Mouse (Mus musculus) midbrain, embryonic 12.5 days (tissue): ENCODE measurements around the gene Ntrk3. TPM values are rescaled to one million over a fixed set of nuclear protein-coding genes. Genes with fewer than 3 reads are reported as not detected.

Experiments used
- ATAC-seq: fragments of 200-750 bp; cut with Nextera tagmentation; 2 replicates; pipeline ENCODE4 v1.8.0; 2017; ENCODE audit warnings: low read depth, moderate TSS enrichment, moderate library complexity; ENCODE audit not compliant: low FRiP score
- H3K27ac ChIP-seq: fragments of 300-500 bp; sonication (generic); replicated peaks from 2 replicates; pipeline ENCODE4 v1.5.1; 2016; ENCODE audit warnings: mild to moderate bottlenecking
- H3K27me3 ChIP-seq: fragments of 300-500 bp; sonication (generic); 2 replicates; pipeline ENCODE4 v1.6.1; 2016; ENCODE audit warnings: mild to moderate bottlenecking
- H3K36me3 ChIP-seq: fragments of 300-500 bp; sonication (generic); 2 replicates; pipeline ENCODE4 v1.6.1; 2016
- H3K4me1 ChIP-seq: fragments of 300-500 bp; sonication (generic); 2 replicates; pipeline ENCODE4 v1.6.1; 2016
- H3K4me2 ChIP-seq: fragments of 300-500 bp; sonication (generic); replicated peaks from 2 replicates; pipeline ENCODE4 v1.6.1; 2016; ENCODE audit warnings: mild to moderate bottlenecking, moderate library complexity
- H3K4me3 ChIP-seq: fragments of 300-500 bp; sonication (generic); 2 replicates; pipeline ENCODE4 v1.5.1; 2016; ENCODE audit warnings: mild to moderate bottlenecking
- H3K9ac ChIP-seq: fragments of 300-500 bp; sonication (generic); replicated peaks from 2 replicates; pipeline ENCODE4 v1.6.1; 2016; ENCODE audit warnings: mild to moderate bottlenecking, moderate library complexity
- H3K9me3 ChIP-seq: fragments of 300-500 bp; sonication (generic); 2 replicates; pipeline ENCODE4 v1.6.1; 2016; ENCODE audit warnings: mild to moderate bottlenecking
- WGBS: fragments of 180-500 bp; shearing (Covaris S2); methylation state at CpG from one replicate; pipeline ENCODE4 v1.1.7; 2016; 5-methylcytosine and 5-hydroxymethylcytosine counted together
- polyA plus RNA-seq: library from polyadenylated mRNA; unstranded; fragments of >200 nt; fragmentation: Nextera tagmentation; extraction: Ambion mirVana; gene quantifications from 2 replicates; pipeline ENCODE4 v1.2.1, GENCODE M21; 2016

Ntrk3 gene
- polyA plus RNA-seq, 1 experiment from 2014 or later: 9.3 TPM

DNA sequence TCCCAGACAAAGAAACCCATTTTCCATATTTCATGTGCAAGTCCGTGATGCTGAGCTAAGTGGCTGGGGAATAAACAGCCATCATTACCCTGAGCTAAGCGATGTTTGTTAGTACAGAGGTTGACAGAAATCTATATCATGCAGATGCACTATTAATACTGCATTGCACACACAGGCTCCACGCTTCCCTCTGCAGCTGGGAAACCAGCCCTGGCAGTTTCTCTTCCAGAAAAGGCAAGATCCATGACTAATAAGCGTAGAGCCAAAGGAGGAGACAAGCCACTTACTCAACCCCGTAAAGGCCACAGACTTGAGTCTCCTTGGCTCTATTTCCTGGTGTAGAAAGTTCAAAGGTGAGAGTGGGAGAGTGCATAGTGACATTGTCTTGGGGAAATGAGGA, 390.3 kb downstream of the Ntrk3 start:
- H3K27me3 ChIP-seq: no peaks in the 10 kb centered on the region
- no peak overlapping the region for H3K9ac ChIP-seq
- no peak for ATAC-seq
- 85% methylated on average over 5 of the region's 5 CpGs for WGBS
- H3K4me3 ChIP-seq: no peak overlapping the region
- H3K4me2 ChIP-seq: no peak overlapping the region
- no peaks in the 10 kb centered on the region for H3K4me1 ChIP-seq
- no peaks in the 10 kb centered on the region for H3K9me3 ChIP-seq
- H3K36me3 ChIP-seq: no peaks in the 10 kb centered on the region
- no peak overlapping the region for H3K27ac ChIP-seq

DNA sequence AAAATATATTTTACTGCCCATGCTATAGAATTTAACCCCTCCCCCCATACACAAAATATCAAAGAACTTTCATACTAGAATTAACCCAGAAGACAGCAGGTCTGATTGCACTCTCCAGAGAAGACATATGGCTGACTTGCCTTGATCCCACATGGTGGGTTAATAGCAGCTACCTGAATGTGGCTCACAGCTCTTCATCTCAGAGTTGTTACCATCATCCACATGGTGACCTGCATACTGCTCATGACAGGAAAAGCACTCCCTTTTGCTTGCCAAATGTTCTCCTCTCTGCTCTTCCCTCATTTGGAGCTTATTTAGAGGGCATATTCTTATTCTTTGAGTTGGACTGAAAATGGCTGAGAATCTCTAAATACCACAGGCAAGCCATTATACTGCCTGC, 404.4 kb downstream of the Ntrk3 start:
- no peak overlapping the region for H3K4me3 ChIP-seq
- no peaks in the 10 kb centered on the region for H3K27me3 ChIP-seq

DNA sequence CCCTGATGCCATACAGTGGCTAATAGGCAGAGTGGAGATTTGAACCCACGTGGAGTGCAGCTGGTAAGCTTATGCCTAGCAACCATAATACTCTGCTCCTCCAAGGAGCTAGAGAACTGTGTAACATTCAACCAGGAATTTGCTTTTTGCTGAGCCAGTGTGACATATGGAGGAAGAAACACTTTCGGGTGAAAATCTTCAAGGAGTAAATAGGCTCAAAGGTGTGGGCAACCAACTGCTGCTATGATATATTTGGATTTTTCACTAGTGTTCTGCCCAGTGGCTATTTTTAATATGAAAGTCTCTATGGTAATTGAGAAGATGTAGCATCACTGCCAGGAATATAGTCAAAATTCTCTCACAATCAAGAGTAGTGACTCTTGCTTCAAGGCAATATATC, 409.5 kb downstream of the Ntrk3 start:
- no peaks in the 10 kb centered on the region for H3K27me3 ChIP-seq
- no peak overlapping the region for H3K4me3 ChIP-seq
- no peaks in the 10 kb centered on the region for H3K4me1 ChIP-seq
- no peak for ATAC-seq
- no peak overlapping the region for H3K27ac ChIP-seq
- WGBS: 80% methylated on average over 2 of the region's 2 CpGs
- no peak overlapping the region for H3K4me2 ChIP-seq
- H3K9ac ChIP-seq: no peak overlapping the region
- no peaks in the 10 kb centered on the region for H3K9me3 ChIP-seq
- H3K36me3 ChIP-seq: no peaks in the 10 kb centered on the region

More for the DNA sequence above, 404.4 kb downstream of the Ntrk3 start:
- no peak for ATAC-seq
- Histone ChIP-seq H3K9me3 (no peaks in the 10 kb centered on the region), H3K27ac (no peak overlapping the region), H3K4me1 (no peaks in the 10 kb centered on the region), H3K36me3 (no peaks in the 10 kb centered on the region), H3K4me2 (no peak overlapping the region), H3K9ac (no peak overlapping the region)

DNA sequence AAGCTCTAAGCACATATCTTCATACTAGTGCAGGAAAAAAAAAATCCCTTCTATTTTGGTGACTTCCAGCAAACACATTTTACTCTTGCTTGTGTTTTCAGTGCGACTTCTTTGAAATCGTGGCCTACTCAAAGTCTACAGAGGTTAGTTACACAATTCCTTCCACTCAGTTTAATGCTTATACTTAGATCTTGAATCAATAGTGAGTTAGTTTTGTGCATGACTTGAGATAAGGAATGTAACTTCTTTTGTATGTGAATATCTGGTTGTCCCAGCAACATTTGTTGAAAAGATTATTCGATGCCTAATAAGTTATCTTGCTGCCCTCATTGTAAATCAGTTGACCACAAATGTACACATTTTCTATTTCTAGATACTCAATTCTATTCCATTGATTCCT, 411.6 kb downstream of the Ntrk3 start:
- 65% methylated on average over 3 of the region's 3 CpGs for WGBS
- H3K27ac ChIP-seq: no peak overlapping the region

DNA sequence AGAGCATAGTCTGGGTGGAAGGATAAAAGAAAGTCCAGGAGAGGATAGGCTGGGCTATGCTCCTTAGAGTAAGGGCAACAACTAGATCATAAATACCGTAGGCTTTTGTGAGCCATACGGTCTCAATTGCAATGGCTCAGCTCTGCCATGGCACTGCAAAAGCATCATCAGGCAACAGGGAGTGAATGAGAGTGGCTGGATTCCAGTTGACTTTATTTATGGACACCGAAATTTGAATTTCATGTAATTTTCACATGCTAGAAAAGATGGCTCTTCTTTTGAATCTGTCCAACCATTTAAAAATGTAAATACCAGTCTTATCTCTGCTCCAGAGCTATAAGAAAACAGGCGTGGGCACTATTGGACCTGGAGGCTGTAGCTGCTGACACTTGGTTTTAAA, 419.2 kb downstream of the Ntrk3 start:
- Histone ChIP-seq H3K9ac (no peak overlapping the region), H3K27me3 (no peaks in the 10 kb centered on the region), H3K36me3 (no peaks in the 10 kb centered on the region), H3K9me3 (no peaks in the 10 kb centered on the region), H3K27ac (no peak overlapping the region), H3K4me2 (no peak overlapping the region), H3K4me3 (no peak overlapping the region), H3K4me1 (no peaks in the 10 kb centered on the region)
- 92% methylated on average over 4 of the region's 4 CpGs for WGBS
- no peak for ATAC-seq

More for the DNA sequence above, 411.6 kb downstream of the Ntrk3 start:
- Histone ChIP-seq H3K27me3 (no peaks in the 10 kb centered on the region), H3K9ac (no peak overlapping the region), H3K4me3 (no peak overlapping the region), H3K4me1 (no peaks in the 10 kb centered on the region), H3K4me2 (no peak overlapping the region), H3K36me3 (no peaks in the 10 kb centered on the region), H3K9me3 (no peaks in the 10 kb centered on the region)
- no peak for ATAC-seq

DNA sequence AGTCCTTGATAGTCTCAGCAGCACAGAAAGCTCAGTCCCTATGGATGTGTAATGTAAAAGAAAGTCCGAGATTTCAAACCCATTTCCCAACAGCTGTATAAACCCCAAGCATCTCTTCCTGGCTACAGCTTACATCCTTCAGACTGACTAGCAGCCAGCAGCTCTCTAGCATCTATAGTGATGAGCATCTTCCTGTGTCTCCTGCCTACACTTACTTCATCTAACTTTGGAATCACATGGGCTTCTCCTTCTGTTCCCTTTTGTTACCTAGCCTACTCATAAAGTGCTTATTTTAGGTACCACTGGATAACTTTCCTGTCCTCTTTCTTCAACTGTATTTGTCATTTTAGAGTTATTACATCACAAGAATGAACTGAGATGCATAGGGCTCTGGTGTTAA, 432.0 kb downstream of the Ntrk3 start:
- Histone ChIP-seq H3K36me3 (no peaks in the 10 kb centered on the region), H3K4me2 (no peak overlapping the region), H3K4me3 (no peak overlapping the region), H3K9ac (no peak overlapping the region), H3K27ac (no peak overlapping the region), H3K4me1 (no peaks in the 10 kb centered on the region), H3K27me3 (no peaks in the 10 kb centered on the region), H3K9me3 (peaks cover 9% of the 10 kb centered on the region)
- no peak for ATAC-seq
- WGBS: 95% methylated on average over 1 of the region's 1 CpGs

DNA sequence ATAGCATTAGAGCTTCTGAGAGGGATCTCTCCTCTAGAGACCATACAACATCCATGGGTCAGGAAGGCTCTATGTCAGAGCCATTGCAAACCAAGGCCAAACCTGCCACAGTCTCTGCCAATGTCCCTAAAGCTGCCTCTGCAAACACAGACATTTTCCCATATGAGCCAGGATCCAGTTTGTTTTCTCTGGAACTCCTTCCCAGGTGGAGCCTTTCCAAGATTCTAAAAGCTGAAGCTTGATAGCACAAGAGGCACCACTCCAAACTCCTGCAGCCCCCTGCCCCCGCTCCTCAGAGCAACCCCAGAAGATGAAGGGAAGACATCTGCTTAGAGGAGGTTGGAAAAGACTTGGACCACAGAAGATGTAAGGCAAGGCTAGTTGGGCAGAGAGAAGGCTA, 432.8 kb downstream of the Ntrk3 start:
- Histone ChIP-seq H3K4me2 (no peak overlapping the region), H3K36me3 (no peaks in the 10 kb centered on the region), H3K27me3 (no peaks in the 10 kb centered on the region), H3K9me3 (peaks cover 9% of the 10 kb centered on the region), H3K9ac (no peak overlapping the region), H3K27ac (no peak overlapping the region), H3K4me3 (no peak overlapping the region), H3K4me1 (no peaks in the 10 kb centered on the region)
- no peak for ATAC-seq
- WGBS: 100% methylated on average over 1 of the region's 1 CpGs

DNA sequence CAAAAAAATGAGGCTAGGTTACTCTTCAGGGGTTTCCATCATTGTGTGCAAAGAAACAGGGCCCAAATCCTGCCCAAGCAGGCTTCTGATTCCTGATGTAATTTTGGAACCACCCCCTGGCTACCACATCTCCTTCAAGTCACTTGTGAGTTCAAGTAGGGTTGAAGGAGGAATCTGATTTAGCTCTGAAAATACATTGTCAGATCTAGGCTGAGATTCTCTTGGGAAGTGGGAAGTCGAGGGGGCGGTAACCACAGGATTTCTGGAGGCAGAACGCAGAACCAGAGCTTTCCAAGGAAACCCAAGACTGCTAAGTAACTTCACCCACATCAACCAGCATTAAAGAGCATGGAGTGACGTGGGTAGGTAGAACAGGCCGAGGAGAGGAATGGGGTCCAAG, 440.5 kb downstream of the Ntrk3 start:
- no peaks in the 10 kb centered on the region for H3K4me1 ChIP-seq
- no peaks in the 10 kb centered on the region for H3K9me3 ChIP-seq
- no peak overlapping the region for H3K4me2 ChIP-seq
- H3K9ac ChIP-seq: no peak overlapping the region
- WGBS: 89% methylated on average over 5 of the region's 5 CpGs
- no peaks in the 10 kb centered on the region for H3K36me3 ChIP-seq
- ATAC-seq: no peak
- no peak overlapping the region for H3K4me3 ChIP-seq
- H3K27ac ChIP-seq: no peak overlapping the region
- no peaks in the 10 kb centered on the region for H3K27me3 ChIP-seq

DNA sequence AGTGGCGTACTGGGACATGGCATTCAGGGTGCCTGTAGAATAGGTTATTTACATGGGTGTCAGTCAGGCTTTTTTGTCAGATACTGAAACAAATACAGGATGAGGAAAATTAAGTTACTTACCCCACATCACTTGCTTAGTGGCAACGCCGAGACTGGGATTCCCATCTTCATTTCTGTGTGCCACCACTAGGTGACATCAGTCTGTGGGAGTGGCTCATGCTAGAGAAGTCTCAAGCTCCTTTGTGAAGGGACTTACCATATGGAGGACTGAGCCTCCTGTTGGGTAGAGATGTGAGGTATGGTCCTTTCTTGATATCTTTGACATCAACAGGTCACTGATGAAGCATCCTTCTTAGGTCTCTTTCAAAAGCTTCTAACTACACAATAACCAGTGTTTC, 443.5 kb downstream of the Ntrk3 start:
- H3K9ac ChIP-seq: no peak overlapping the region
- no peaks in the 10 kb centered on the region for H3K27me3 ChIP-seq
- H3K4me1 ChIP-seq: no peaks in the 10 kb centered on the region
- no peak overlapping the region for H3K27ac ChIP-seq
- no peaks in the 10 kb centered on the region for H3K9me3 ChIP-seq
- H3K4me3 ChIP-seq: no peak overlapping the region
- WGBS: 78% methylated on average over 3 of the region's 3 CpGs
- no peak for ATAC-seq
- no peak overlapping the region for H3K4me2 ChIP-seq
- H3K36me3 ChIP-seq: no peaks in the 10 kb centered on the region

DNA sequence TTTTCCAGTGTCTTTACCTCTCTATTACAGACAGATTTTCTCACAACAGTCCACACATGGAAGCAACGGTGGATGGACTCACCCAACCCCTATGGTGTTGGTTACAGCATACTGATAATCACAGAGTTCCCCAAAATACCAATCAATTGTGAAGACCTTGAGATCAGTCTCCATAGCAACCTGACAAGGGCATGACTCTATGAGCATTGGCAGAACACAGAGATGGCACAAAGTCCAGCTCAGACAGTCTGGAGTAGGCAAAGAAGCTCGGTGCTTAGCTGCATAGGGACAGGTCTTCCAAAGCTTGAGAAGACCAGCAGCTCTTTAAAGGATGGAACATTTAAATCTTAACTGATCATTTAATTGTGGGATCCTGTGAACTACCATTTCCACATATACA, 447.6 kb downstream of the Ntrk3 start:
- H3K36me3 ChIP-seq: no peaks in the 10 kb centered on the region
- WGBS: 38% methylated on average over 2 of the region's 2 CpGs
- H3K27ac ChIP-seq: no peak overlapping the region
- ATAC-seq: no peak
- H3K4me1 ChIP-seq: no peaks in the 10 kb centered on the region
- no peaks in the 10 kb centered on the region for H3K9me3 ChIP-seq
- H3K27me3 ChIP-seq: no peaks in the 10 kb centered on the region
- no peak overlapping the region for H3K4me2 ChIP-seq
- no peak overlapping the region for H3K9ac ChIP-seq
- no peak overlapping the region for H3K4me3 ChIP-seq

DNA sequence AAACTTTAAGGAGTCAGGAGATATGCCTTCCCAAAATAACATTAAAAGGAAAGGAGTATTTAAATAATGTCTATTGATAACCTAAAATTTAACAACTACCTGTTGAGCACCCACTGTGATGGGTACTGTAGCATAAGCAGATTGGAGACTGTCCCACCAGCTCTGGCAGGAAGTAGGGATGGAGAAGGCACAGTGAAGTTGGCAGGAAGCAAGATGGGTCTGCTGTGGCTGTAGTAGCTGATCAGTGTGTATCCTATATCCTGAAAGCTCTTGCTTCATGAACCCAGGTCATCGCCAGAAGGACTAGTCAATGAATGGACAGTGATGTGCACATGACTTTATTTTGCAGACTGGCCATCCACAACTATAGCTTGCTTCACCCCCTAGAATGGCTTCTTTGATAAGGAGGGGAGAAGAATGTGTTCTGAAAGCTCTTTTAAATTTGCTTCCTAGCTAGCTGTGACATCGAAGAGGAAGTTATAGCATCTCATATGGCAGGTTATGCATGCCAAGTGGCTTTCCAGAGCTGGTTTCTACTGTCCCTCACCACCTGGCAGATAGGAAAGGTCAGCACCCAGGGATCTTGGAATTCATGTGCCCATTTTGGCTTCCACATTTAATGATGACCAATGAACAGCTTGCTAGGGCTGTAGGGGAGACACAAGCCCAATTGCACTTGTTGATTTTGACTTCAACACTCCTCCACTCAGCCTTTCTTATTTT, 451.1 kb downstream of the Ntrk3 start:
- Histone ChIP-seq H3K36me3 (no peaks in the 10 kb centered on the region), H3K4me1 (no peaks in the 10 kb centered on the region), H3K27ac (no peak overlapping the region), H3K27me3 (no peaks in the 10 kb centered on the region), H3K4me3 (no peak overlapping the region), H3K4me2 (no peak overlapping the region), H3K9ac (no peak overlapping the region), H3K9me3 (no peaks in the 10 kb centered on the region)
- WGBS: 83% methylated on average over 2 of the region's 2 CpGs
- no peak for ATAC-seq

DNA sequence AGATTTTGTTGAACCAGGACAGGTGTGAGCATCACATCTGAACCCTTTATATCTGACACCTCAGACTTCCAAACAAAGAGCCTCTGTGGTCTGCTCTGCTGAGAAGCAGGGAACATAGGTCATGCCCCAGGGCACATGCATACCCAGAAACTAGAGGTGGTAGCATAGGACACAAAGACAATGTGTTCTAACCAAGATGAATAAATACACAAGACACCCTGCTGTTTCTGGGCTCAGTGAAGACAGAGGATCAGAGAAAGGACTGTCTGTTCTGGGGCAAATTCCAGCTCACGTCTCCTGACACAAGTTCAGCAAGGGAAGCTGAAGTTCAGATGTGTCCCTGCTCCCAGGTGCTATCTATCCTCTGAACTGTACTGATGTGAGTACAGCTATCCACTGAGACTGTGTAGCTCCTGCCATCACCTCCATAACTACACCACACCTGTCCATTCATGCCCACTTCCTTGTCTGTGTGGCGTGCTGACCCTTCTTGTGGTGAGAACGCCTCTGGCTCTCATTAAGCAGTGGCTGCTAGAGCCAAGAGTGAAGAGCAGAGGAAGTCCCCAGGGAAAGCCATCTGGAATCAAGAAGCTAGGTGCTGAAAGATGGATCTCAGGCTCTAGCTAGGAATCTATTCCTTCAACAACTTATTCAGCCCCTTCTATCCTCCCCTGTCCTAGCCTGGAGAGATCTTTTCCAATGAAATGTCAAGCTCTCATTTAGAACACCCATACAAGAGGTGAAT, 468.1 kb downstream of the Ntrk3 start:
- 83% methylated on average over 3 of the region's 3 CpGs for WGBS
- Histone ChIP-seq H3K4me3 (no peak overlapping the region), H3K9ac (no peak overlapping the region)

More for the DNA sequence above, 468.1 kb downstream of the Ntrk3 start:
- Histone ChIP-seq H3K4me1 (no peaks in the 10 kb centered on the region), H3K4me2 (no peak overlapping the region), H3K9me3 (no peaks in the 10 kb centered on the region), H3K27me3 (no peaks in the 10 kb centered on the region), H3K36me3 (no peaks in the 10 kb centered on the region), H3K27ac (no peak overlapping the region)
- no peak for ATAC-seq
